Comparison of ENCODE assay signal across 10 mouse cellular contexts in the genomic region with DNA sequence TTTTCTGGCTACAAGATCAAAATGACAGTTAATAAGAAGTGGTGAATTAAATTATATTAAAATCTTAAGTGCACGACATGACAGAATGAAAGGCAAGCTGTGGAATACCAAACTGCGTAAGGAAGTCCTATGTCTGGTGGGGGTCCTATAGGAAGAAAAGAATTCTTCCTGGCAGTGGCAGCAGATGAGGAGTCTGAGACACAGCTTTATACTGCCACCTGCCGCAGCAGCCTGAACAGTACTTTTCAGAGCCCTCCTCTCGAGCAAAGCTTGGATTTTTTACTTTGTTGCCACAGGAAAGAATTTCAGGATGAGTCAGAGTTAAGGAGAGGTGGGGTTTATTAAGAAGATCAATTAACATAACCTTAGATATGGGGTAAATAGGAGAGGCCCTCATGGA. TPM values are rescaled to one million over a fixed set of nuclear protein-coding genes. Genes with fewer than 3 reads are reported as not detected.
DNase-seq lines count a peak whose midpoint lies in the region; ATAC-seq and TF ChIP-seq lines count a peak whose summit lies in the region.
"Had no signal": no experiment of that assay in that cellular context is flagged by ENCODE, and none has a peak within 500 bp of the region (broad histone marks: within the 10 kb centered on the region; RNA-seq: fewer than 3 reads in every experiment).

No protein-coding gene starts in this region.

- no peaks in the 10 kb centered on the region for H3K36me3 ChIP-seq in forebrain, embryonic 14.5 days (ENCODE audit: control insufficient read depth, insufficient read depth, low read length)
- H3K36me3 ChIP-seq in forebrain, embryonic 10.5 days (replicated peaks): no peaks in the 10 kb centered on the region
- H3K36me3 ChIP-seq: embryonic facial prominence, embryonic 15.5 days; G1E had no signal

- H3K4me2 ChIP-seq in forebrain, embryonic 14.5 days (ENCODE audit: low read length): no peak overlapping the region
- H3K4me2 ChIP-seq: embryonic facial prominence, embryonic 15.5 days had no signal

- peak; percentile 59 for DNase-seq in forebrain, embryonic 14.5 days (ENCODE audit: low spot score)
- DNase-seq in forebrain, embryonic 10.5 days (ENCODE audit: extremely low spot score, low spot score): no peak
- DNase-seq in left cerebral cortex, postnatal 4 days: peak; percentile 10
- no peak for DNase-seq in left cerebral cortex, postnatal 36 days (ENCODE audit: low spot score in 2 of 2)
- peak; percentile 6 for DNase-seq in lung, postnatal 25 days (ENCODE audit: low spot score)
- no peak for DNase-seq in ovary, postnatal 36 days (ENCODE audit: low spot score)
- DNase-seq in cerebellum, adult 8-10 months: no peak

- no peak for TF ChIP-seq POLR2A in bone marrow macrophage, adult 2 months (IDR thresholded peaks at IDR 0.05; ENCODE audit: borderline replicate concordance, low read depth, low read length)

- no peaks in the 10 kb centered on the region for H3K9me3 ChIP-seq in forebrain, embryonic 14.5 days (replicated peaks; ENCODE audit: control insufficient read depth, low read length)
- H3K9me3 ChIP-seq in forebrain, embryonic 10.5 days: no peaks in the 10 kb centered on the region
- H3K9me3 ChIP-seq: embryonic facial prominence, embryonic 15.5 days; G1E had no signal

- 36% methylated on average over 4 of the region's 4 CpGs for WGBS in forebrain, embryonic 14.5 days
- 27% methylated on average over 4 of the region's 4 CpGs for WGBS in forebrain, embryonic 10.5 days

- H3K9ac ChIP-seq in forebrain, embryonic 14.5 days (ENCODE audit: low read length): no peak overlapping the region
- H3K9ac ChIP-seq: embryonic facial prominence, embryonic 15.5 days had no signal

- peak; percentile 42; the same call in 1 of the 2 replicates for ATAC-seq in forebrain, embryonic 14.5 days

- no peak overlapping the region for H3K4me3 ChIP-seq in forebrain, embryonic 14.5 days (ENCODE audit: low read depth, low read length)
- no peak overlapping the region for H3K4me3 ChIP-seq in forebrain, embryonic 10.5 days
- H3K4me3 ChIP-seq in bone marrow macrophage, adult 2 months (ENCODE audit: insufficient read depth, low read length): no peak overlapping the region
- H3K4me3 ChIP-seq: embryonic facial prominence, embryonic 15.5 days had no signal

- no peaks in the 10 kb centered on the region for H3K4me1 ChIP-seq in forebrain, embryonic 14.5 days (ENCODE audit: control insufficient read depth, insufficient read depth, low read length)
- H3K4me1 ChIP-seq in forebrain, embryonic 10.5 days: no peaks in the 10 kb centered on the region
- H3K4me1 ChIP-seq in bone marrow macrophage, adult 2 months (ENCODE audit: control insufficient read depth, insufficient read depth, low read length): no peaks in the 10 kb centered on the region
- H3K4me1 ChIP-seq: embryonic facial prominence, embryonic 15.5 days had no signal

- intact Hi-C loops in left cerebral cortex, postnatal 4 days (cut with DNase I): loop anchor here (5.0 to 10.0 kb wide), 2 partner anchors 320 to 553 kb away; no protein-coding TSS in a partner anchor
- intact Hi-C loops in left cerebral cortex, postnatal 36 days (cut with DNase I): loop anchor here (5.0 kb wide), 2 partner anchors 70 to 320 kb away; no protein-coding TSS in a partner anchor

- H3K27ac ChIP-seq in forebrain, embryonic 14.5 days (ENCODE audit: low read depth, low read length): no peak overlapping the region
- H3K27ac ChIP-seq in forebrain, embryonic 10.5 days: no peak overlapping the region
- H3K27ac ChIP-seq in bone marrow macrophage, adult 2 months (ENCODE audit: insufficient read depth, low read depth, low read length): no peak overlapping the region
- H3K27ac ChIP-seq: embryonic facial prominence, embryonic 15.5 days had no signal

- peak; percentile 27; the same call in 1 of the 2 replicates for TF ChIP-seq CTCF in bone marrow macrophage, adult 2 months (IDR thresholded peaks at IDR 0.05; ENCODE audit: low read depth, low read length)

- no peaks in the 10 kb centered on the region for H3K27me3 ChIP-seq in forebrain, embryonic 14.5 days (replicated peaks; ENCODE audit: control insufficient read depth, insufficient read depth, low read length)
- peaks cover 35% of the 10 kb centered on the region for H3K27me3 ChIP-seq in forebrain, embryonic 10.5 days (ENCODE audit: poor library complexity, severe bottlenecking)

RNA-seq across cellular contexts. Expression of gene Kctd12b, which starts 11.5 kb away (rescaled TPM):
- 2.1 and 2.5 TPM in 2 replicates for polyA plus RNA-seq in forebrain, embryonic 14.5 days (2014; fragmentation: Nextera tagmentation; extraction: Ambion mirVana)
- polyA plus RNA-seq in forebrain, embryonic 10.5 days (2016; fragmentation: Nextera tagmentation; extraction: Ambion mirVana): 3.4 and 3.7 TPM in 2 replicates
- 1 to 10 TPM; 4.3 to 5.2 TPM for total RNA-seq in left cerebral cortex, postnatal 4 days (2021)
- total RNA-seq in left cerebral cortex, postnatal 36 days (2021): 1 to 10 TPM; 2.4 to 2.7 TPM
- 18.2 and 20.6 TPM in 2 replicates for polyA plus RNA-seq in bone marrow macrophage, adult 2 months (2012; ENCODE audit: insufficient read depth, insufficient read length, missing spikeins)
- polyA plus RNA-seq: G1E had no signal

RNA-seq across cellular contexts. Expression of gene Nbdy, which starts 15.7 kb away (rescaled TPM):
- polyA plus RNA-seq in forebrain, embryonic 14.5 days (2014; fragmentation: Nextera tagmentation; extraction: Ambion mirVana): 118 and 127 TPM in 2 replicates
- 66.6 and 68.8 TPM in 2 replicates for polyA plus RNA-seq in forebrain, embryonic 10.5 days (2016; fragmentation: Nextera tagmentation; extraction: Ambion mirVana)
- total RNA-seq in left cerebral cortex, postnatal 4 days (2021): 10 to 100 TPM; 61.5 to 66.9 TPM
- 10 to 100 TPM; 44.8 to 56.3 TPM for total RNA-seq in left cerebral cortex, postnatal 36 days (2021)
- 61.3 and 63.4 TPM in 2 replicates for polyA plus RNA-seq in bone marrow macrophage, adult 2 months (2012; ENCODE audit: insufficient read depth, insufficient read length, missing spikeins)

Comparison
In these comparisons a context has a peak if more than half of its experiments do, and no peak if none do; other contexts are left out.
1. DNase-seq: peak in forebrain, embryonic 14.5 days (single experiment), left cerebral cortex, postnatal 4 days (single experiment) and lung, postnatal 25 days (single experiment); none in forebrain, embryonic 10.5 days (single experiment), left cerebral cortex, postnatal 36 days (0 of 2), ovary, postnatal 36 days (single experiment) and cerebellum, adult 8-10 months (single experiment).